Mouse (Mus musculus) bone marrow macrophage, adult 2 months (primary cell): Measurements from ENCODE around the gene Fv1. TPM values are rescaled to one million over a fixed set of nuclear protein-coding genes. Genes with fewer than 3 reads are reported as not detected.

ENCODE experiments used
- H3K27ac ChIP-seq: 2 replicates; pipeline ENCODE4 v1.5.1; 2012; ENCODE audit warnings: low read depth, low read length; ENCODE audit not compliant: insufficient read depth
- H3K4me1 ChIP-seq: 2 replicates; pipeline ENCODE4 v1.6.1; 2012; ENCODE audit warnings: low read length; ENCODE audit not compliant: control insufficient read depth, insufficient read depth
- H3K4me3 ChIP-seq: 2 replicates; pipeline ENCODE4 v1.5.1; 2012; ENCODE audit warnings: mild to moderate bottlenecking, low read length, moderate library complexity; ENCODE audit not compliant: insufficient read depth
- CTCF ChIP-seq: IDR thresholded peaks from 2 replicates; pipeline ENCODE4 v1.5.1; 2012; ENCODE audit warnings: low read depth, mild to moderate bottlenecking, low read length, moderate library complexity
- POLR2A ChIP-seq: IDR thresholded peaks from 2 replicates; pipeline ENCODE4 v1.6.1; 2012; ENCODE audit warnings: mild to moderate bottlenecking, low read depth, low read length, borderline replicate concordance
- polyA plus RNA-seq: library from polyadenylated mRNA; stranded (reverse); fragments of >200 nt; gene quantifications from 2 replicates; pipeline ENCODE4 v1.2.4, GENCODE M21; 2012; ENCODE audit not compliant: missing spikeins, insufficient read depth, insufficient read length

The Fv1 gene
- polyA plus RNA-seq, 1 experiment: 2.9 TPM

- TF ChIP-seq CTCF (no peak), POLR2A (no peak)
- Histone ChIP-seq H3K4me3 (no peak overlapping the region), H3K27ac (no peak overlapping the region), H3K4me1 (no peaks in the 10 kb centered on the region)
Observed at GRCm38 (mm10) chr4:147884138-147884537, 15.4 kb downstream of the Fv1 start.

GRCm38 (mm10) chr4:147886158-147886557 is 17.4 kb downstream of the Fv1 start:
- no peak for TF ChIP-seq POLR2A
- no peak for TF ChIP-seq CTCF
- H3K27ac ChIP-seq: no peak overlapping the region
- H3K4me1 ChIP-seq: no peaks in the 10 kb centered on the region
- H3K4me3 ChIP-seq: no peak overlapping the region

- no peak for TF ChIP-seq CTCF
- no peak for TF ChIP-seq POLR2A
- no peaks in the 10 kb centered on the region for H3K4me1 ChIP-seq
- no peak overlapping the region for H3K27ac ChIP-seq
- no peak overlapping the region for H3K4me3 ChIP-seq
Observed at GRCm38 (mm10) chr4:147887277-147887676, 18.5 kb downstream of the Fv1 start.

- H3K4me1 ChIP-seq: no peaks in the 10 kb centered on the region
- TF ChIP-seq CTCF (no peak), POLR2A (no peak)
Observed at GRCm38 (mm10) chr4:147888237-147888636, 19.5 kb downstream of the Fv1 start.

GRCm38 (mm10) chr4:147890341-147890740 is 21.6 kb downstream of the Fv1 start:
- no peak for TF ChIP-seq CTCF
- TF ChIP-seq POLR2A: no peak

More at GRCm38 (mm10) chr4:147888237-147888636, 19.5 kb downstream of the Fv1 start:
- H3K4me3 ChIP-seq: no peak overlapping the region
- H3K27ac ChIP-seq: no peak overlapping the region

GRCm38 (mm10) chr4:147895815-147896330 is 27.1 kb downstream of the Fv1 start:
- no peak overlapping the region for H3K4me3 ChIP-seq
- no peak overlapping the region for H3K27ac ChIP-seq
- TF ChIP-seq POLR2A (no peak), CTCF (no peak)
- peaks cover 9% of the 10 kb centered on the region for H3K4me1 ChIP-seq

More at GRCm38 (mm10) chr4:147890341-147890740, 21.6 kb downstream of the Fv1 start:
- Histone ChIP-seq H3K27ac (no peak overlapping the region), H3K4me3 (no peak overlapping the region), H3K4me1 (no peaks in the 10 kb centered on the region)

- no peak overlapping the region for H3K4me3 ChIP-seq
- H3K4me1 ChIP-seq: peaks cover 9% of the 10 kb centered on the region
- no peak for TF ChIP-seq CTCF
- no peak for TF ChIP-seq POLR2A
- H3K27ac ChIP-seq: no peak overlapping the region
Observed at GRCm38 (mm10) chr4:147896411-147896810, 27.6 kb downstream of the Fv1 start.

- TF ChIP-seq CTCF: no peak
- no peak for TF ChIP-seq POLR2A
- no peak overlapping the region for H3K27ac ChIP-seq
- H3K4me1 ChIP-seq: peaks cover 9% of the 10 kb centered on the region
- no peak overlapping the region for H3K4me3 ChIP-seq
Observed at GRCm38 (mm10) chr4:147897348-147897747, 28.6 kb downstream of the Fv1 start.

- Histone ChIP-seq H3K4me1 (peaks cover 19% of the 10 kb centered on the region), H3K4me3 (no peak overlapping the region), H3K27ac (no peak overlapping the region)
- TF ChIP-seq POLR2A: no peak
- no peak for TF ChIP-seq CTCF
Observed at GRCm38 (mm10) chr4:147900452-147900851, 31.7 kb downstream of the Fv1 start.

- Histone ChIP-seq H3K4me3 (no peak overlapping the region), H3K27ac (no peak overlapping the region), H3K4me1 (peaks cover 11% of the 10 kb centered on the region)
- TF ChIP-seq CTCF (no peak), POLR2A (no peak)
Observed at GRCm38 (mm10) chr4:147902906-147903500, 34.2 kb downstream of the Fv1 start.
